Mouse (Mus musculus): ENCODE data around the gene Fcgrt. TPM values are rescaled to one million over a fixed set of nuclear protein-coding genes. Genes with fewer than 3 reads are reported as not detected.
A peak's percentile ranks its signal among the peaks of the same experiment; 100 is the strongest.

The Fcgrt gene
- total RNA-seq, 2 experiments from 2014 or later, result 16.5 to 18.7 TPM

- DNase-seq (ENCODE audit: extremely low spot score in 1 of 2, low spot score in 2 of 2), result peak; percentile 72 to 88
- intact Hi-C loops (cut with DNase I), result loop anchor here (5.0 kb wide), 1 partner anchor 34 kb away; the partner anchor contains the start of genes Rras and Scaf1
Observed at GRCm38 (mm10) chr7:45050945-45051600, 52.6 kb downstream of the Fcgrt start.

- DNase-seq (ENCODE audit: extremely low spot score in 1 of 2, low spot score in 2 of 2), result peak in 1 of 2 experiments; percentile 40
- intact Hi-C loops (cut with DNase I), result no loop called here
Observed at GRCm38 (mm10) chr7:45048923-45049657, 54.6 kb downstream of the Fcgrt start.

- DNase-seq (ENCODE audit: extremely low spot score in 1 of 2, low spot score in 2 of 2), result peak in 1 of 2 experiments; percentile 48
- intact Hi-C loops (cut with DNase I), result no loop called here
Observed at GRCm38 (mm10) chr7:45048001-45048890, 55.4 kb downstream of the Fcgrt start.

GRCm38 (mm10) chr7:45047491-45047890 lies 56.2 kb downstream of the Fcgrt start:
- DNase-seq (ENCODE audit: extremely low spot score in 1 of 2, low spot score in 2 of 2), result no peak
- intact Hi-C loops (cut with DNase I), result no loop called here

- intact Hi-C loops (cut with DNase I), result no loop called here
- peak in 1 of 2 experiments; percentile 28 for DNase-seq (ENCODE audit: extremely low spot score in 1 of 2, low spot score in 2 of 2)
Observed at GRCm38 (mm10) chr7:45046853-45047350, 56.7 kb downstream of the Fcgrt start.

GRCm38 (mm10) chr7:45045741-45046140 lies 57.9 kb downstream of the Fcgrt start:
- intact Hi-C loops (cut with DNase I), result no loop called here
- peak in 1 of 2 experiments; percentile 35 for DNase-seq (ENCODE audit: extremely low spot score in 1 of 2, low spot score in 2 of 2)

- intact Hi-C loops (cut with DNase I), result no loop called here
Observed at GRCm38 (mm10) chr7:45043307-45043706, 60.3 kb downstream of the Fcgrt start.

More at GRCm38 (mm10) chr7:45043307-45043706, 60.3 kb downstream of the Fcgrt start:
- DNase-seq (ENCODE audit: extremely low spot score in 1 of 2, low spot score in 2 of 2), result peak in 1 of 2 experiments; percentile 37

Small RNAs within 50 kb of the gene (microRNA-seq; reads per million reads assigned to microRNA genes)
- gene Mir150 (736 reads per million, percentile 74 among the genes with 10 or more reads in this experiment), gene Mir5121 (29.0 reads per million, percentile 45 among the genes with 10 or more reads in this experiment)

Other genes starting within 250 kb of the Fcgrt start
- 10 to 100 TPM; 28.1 to 31.1 TPM for gene Pnkp, start 246.7 kb downstream of the Fcgrt start, total RNA-seq (2021)
- gene Ptov1, start 234.1 kb downstream of the Fcgrt start, total RNA-seq (2021), result 100 to 1,000 TPM; 251 to 269 TPM
- gene Med25, start 211.1 kb downstream of the Fcgrt start, total RNA-seq (2021), result 100 to 1,000 TPM in 1 of 2 experiments, 10 to 100 TPM in 1; 98.0 to 110 TPM
- 10 to 100 TPM; 17.8 to 19.0 TPM for gene Fuz, start 207.8 kb downstream of the Fcgrt start, total RNA-seq (2021)
- gene Ap2a1, start 174.4 kb downstream of the Fcgrt start, total RNA-seq (2021), result 100 to 1,000 TPM; 356 to 358 TPM
- 1 to 10 TPM; 1.0 to 1.7 TPM for gene Tsks, start 160.6 kb downstream of the Fcgrt start, total RNA-seq (2021)
- 10 to 100 TPM; 93.4 to 95.5 TPM for gene Cpt1c, start 129.0 kb downstream of the Fcgrt start, total RNA-seq (2021)
- 100 to 1,000 TPM; 253 to 257 TPM for gene Prmt1, start 117.3 kb downstream of the Fcgrt start, total RNA-seq (2021)
- 10 to 100 TPM; 25.5 to 32.2 TPM for gene Irf3, start 106.2 kb downstream of the Fcgrt start, total RNA-seq (2021)
- gene Bcl2l12, start 105.1 kb downstream of the Fcgrt start, total RNA-seq (2021), result 1 to 10 TPM; 3.8 to 5.1 TPM
- gene Scaf1, start 87.5 kb downstream of the Fcgrt start, total RNA-seq (2021), result 100 to 1,000 TPM; 156 to 160 TPM
- 1 to 10 TPM; 8.7 to 9.6 TPM for gene Rras, start 85.9 kb downstream of the Fcgrt start, total RNA-seq (2021)
- 10 to 100 TPM; 67.4 to 68.0 TPM for gene Prr12, start 51.0 kb downstream of the Fcgrt start, total RNA-seq (2021)
- 10 to 100 TPM; 50.1 to 52.3 TPM for gene Nosip, start 41.4 kb downstream of the Fcgrt start, total RNA-seq (2021)
- 1 to 10 TPM; 5.3 to 9.0 TPM for gene Prrg2, start 41.2 kb downstream of the Fcgrt start, total RNA-seq (2021)
- 1 to 10 TPM; 6.4 to 7.5 TPM for gene Rcn3, start 11.6 kb downstream of the Fcgrt start, total RNA-seq (2021)
- gene Rps11, start 20.6 kb upstream of the Fcgrt start, total RNA-seq (2021), result 100 to 1,000 TPM; 482 to 530 TPM
- 100 to 1,000 TPM; 739 TPM for gene Rpl13a, start 24.9 kb upstream of the Fcgrt start, total RNA-seq (2021)
- not detected for gene Gm45713, start 32.4 kb upstream of the Fcgrt start, total RNA-seq (2021)
- 1 to 10 TPM; 2.7 to 3.3 TPM for gene Flt3l, start 32.6 kb upstream of the Fcgrt start, total RNA-seq (2021)
- 10 to 100 TPM; 60.0 to 66.7 TPM for gene Pih1d1, start 50.5 kb upstream of the Fcgrt start, total RNA-seq (2021)
- 10 to 100 TPM; 13.3 to 16.7 TPM for gene Aldh16a1, start 50.7 kb upstream of the Fcgrt start, total RNA-seq (2021)
- 1,000 to 10,000 TPM; 1,057 to 1,070 TPM for gene Slc17a7, start 60.1 kb upstream of the Fcgrt start, total RNA-seq (2021)
- under 1 TPM in 1 of 2 experiments, not detected in 1; 0.17 TPM for gene Gfy, start 75.7 kb upstream of the Fcgrt start, total RNA-seq (2021)
- gene Pth2, start 77.1 kb upstream of the Fcgrt start, total RNA-seq (2021), result not detected
- 1 to 10 TPM; 2.0 to 2.3 TPM for gene Ccdc155, start 101.0 kb upstream of the Fcgrt start, total RNA-seq (2021)
- 10 to 100 TPM; 16.3 to 18.7 TPM for gene Dkkl1, start 108.3 kb upstream of the Fcgrt start, total RNA-seq (2021)
- 1 to 10 TPM; 6.6 to 6.8 TPM for gene Tead2, start 111.9 kb upstream of the Fcgrt start, total RNA-seq (2021)
- 1 to 10 TPM; 4.1 to 4.3 TPM for gene Cd37, start 135.3 kb upstream of the Fcgrt start, total RNA-seq (2021)
- 1 to 10 TPM; 1.4 to 1.7 TPM for gene Slc6a16, start 137.2 kb upstream of the Fcgrt start, total RNA-seq (2021)
- under 1 TPM; 0.41 to 0.60 TPM for gene Slc6a21, start 173.7 kb upstream of the Fcgrt start, total RNA-seq (2021)
- 10 to 100 TPM; 20.5 to 32.2 TPM for gene Trpm4, start 229.9 kb upstream of the Fcgrt start, total RNA-seq (2021)
- gene Hrc, start 231.4 kb upstream of the Fcgrt start, total RNA-seq (2021), result 1 to 10 TPM in 1 of 2 experiments, under 1 TPM in 1; 0.99 to 1.3 TPM

All from left cerebral cortex, postnatal 10 days (tissue).